Mouse (Mus musculus): ENCODE measurements at regions not wholly inside any gene's neighbourhood (a gene's known extent, or its start where the extent isn't known, plus 50 kb on each side); places are given as distances from the start of the nearest gene placed in this dataset.

GRCm38 (mm10) chr7:75360874-75361273, 51.8 kb upstream of the Sv2b start:
- peak; percentile 48 for DNase-seq (ENCODE audit: low read depth, low spot score)

DNA sequence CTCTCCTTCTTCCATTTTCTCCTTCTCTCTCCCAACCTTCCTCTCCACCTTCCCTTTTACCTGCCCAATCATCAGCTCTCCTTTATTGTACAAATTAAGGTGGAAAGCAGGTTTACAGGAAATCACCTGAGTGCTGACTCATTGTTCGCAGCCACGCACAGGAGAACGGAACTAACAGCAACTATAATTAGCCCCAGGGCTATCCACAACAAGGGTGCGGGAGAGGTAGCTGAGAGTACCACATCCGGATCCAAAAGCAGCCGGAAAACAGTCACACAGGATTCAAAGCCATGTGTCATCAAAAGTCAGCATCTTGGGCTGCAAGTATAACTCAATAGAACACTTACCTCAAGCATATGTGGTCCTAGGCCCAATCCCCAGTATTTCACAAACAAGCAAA, 53.5 kb upstream of the Sv2b start:
- DNase-seq (ENCODE audit: low read depth, low spot score) = no peak

DNA sequence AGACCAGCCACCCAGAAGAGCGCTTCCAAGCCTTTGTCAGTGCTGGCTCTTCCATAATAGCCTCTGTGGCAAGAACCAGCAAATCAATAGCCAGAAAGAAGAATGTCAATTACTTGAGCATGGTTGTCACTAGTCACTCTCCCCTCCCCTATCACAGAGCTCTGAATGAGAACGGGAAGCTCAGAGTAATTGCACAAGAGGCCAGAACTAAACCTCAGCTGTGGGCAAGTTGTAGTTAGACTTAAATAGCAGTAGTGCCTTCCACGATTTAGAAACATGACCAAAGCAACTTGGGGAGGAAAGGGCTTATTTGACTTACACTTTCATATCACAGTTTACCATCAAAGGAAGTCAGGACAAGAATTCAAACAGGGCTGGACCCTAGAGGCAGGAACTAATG, 56.4 kb upstream of the Sv2b start:
- DNase-seq (ENCODE audit: low read depth, low spot score) = no peak

GRCm38 (mm10) chr7:75366285-75366882, 57.3 kb upstream of the Sv2b start:
- peak; percentile 91 for DNase-seq (ENCODE audit: low read depth, low spot score)

GRCm38 (mm10) chr7:75368315-75368714, 59.3 kb upstream of the Sv2b start:
- DNase-seq (ENCODE audit: low read depth, low spot score) = no peak

DNA sequence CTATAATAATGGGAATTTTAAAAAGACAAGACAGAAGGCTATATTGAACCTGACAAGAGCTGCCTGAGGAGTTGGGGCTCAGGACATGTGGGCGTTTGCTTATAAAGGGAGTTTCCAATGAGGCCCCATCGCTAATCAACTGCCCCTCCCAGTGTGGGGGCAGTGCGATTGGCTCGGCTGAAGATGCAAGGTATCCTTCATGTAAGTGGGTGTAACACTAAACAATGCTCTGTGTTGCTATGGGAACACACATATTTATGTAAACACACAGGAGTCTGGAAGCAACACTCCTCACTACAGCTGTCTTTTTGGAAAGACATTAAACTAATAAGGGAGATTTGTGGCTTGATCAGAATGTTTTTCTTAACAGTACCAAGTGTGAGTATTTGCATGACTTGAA, 60.3 kb upstream of the Sv2b start:
- no peak for DNase-seq (ENCODE audit: low read depth, low spot score)

DNA sequence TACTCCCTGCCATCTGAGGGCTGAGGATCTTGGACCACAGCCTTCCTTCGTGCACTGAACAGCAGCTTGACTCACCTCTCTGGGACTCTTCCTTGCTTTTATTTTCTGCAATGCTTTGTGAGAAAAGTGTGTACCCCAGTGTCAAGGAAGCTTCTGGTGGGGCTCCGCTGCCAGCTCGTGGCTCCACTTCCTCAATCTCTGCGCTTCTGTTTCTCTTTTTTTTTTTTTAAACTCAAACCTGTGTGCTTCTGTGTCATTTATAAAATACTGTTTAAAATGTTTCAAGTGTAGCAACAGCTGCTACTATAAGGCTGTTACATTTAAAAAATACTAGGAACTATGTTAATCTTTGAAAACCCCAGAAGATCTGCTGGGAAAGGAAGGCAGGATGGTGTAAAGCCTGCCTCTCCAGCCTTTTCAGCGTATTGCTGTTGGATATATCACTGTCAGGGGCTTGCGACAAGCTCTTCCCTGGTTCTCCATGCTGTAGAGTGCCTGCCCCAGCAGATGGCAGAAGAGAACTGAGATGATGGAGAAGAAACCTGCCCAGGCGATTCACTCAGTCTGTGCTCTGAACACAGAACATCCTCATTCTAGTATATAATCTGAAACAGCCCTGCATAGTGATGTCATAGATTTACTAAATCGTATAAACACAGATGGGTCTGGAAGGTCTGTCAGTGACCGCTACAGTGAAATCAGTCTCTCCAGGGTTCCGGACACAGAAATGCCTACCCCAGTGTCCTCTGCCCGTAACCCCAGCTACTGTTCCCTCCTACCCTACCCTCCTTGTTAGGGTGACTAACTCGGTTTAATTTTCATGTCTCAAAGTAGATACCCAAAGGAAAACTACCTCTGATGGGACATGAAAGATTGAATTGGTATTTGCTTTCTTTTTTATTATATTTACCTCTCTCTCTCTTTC, 61.8 kb upstream of the Sv2b start:
- DNase-seq (ENCODE audit: low read depth, low spot score) = peak; percentile 94

DNA sequence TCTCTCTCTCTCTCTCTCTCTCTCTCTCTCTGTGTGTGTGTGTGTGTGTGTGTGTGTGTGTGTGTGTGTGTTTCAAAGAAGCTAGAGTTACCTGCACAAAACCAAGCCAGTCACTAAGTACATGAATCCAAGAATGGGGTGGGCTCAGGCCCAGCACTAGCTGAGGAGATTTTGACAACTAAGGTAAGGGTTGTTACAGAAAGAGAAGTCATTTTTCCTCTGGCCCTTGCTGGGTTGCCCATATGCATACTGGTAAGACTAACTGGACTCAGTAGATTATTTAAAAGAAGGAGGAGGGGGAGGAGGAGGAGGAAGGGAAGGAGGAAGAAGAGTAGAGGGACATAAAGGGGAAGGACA, 62.4 kb upstream of the Sv2b start:
- DNase-seq (ENCODE audit: low read depth, low spot score) = no peak

DNA sequence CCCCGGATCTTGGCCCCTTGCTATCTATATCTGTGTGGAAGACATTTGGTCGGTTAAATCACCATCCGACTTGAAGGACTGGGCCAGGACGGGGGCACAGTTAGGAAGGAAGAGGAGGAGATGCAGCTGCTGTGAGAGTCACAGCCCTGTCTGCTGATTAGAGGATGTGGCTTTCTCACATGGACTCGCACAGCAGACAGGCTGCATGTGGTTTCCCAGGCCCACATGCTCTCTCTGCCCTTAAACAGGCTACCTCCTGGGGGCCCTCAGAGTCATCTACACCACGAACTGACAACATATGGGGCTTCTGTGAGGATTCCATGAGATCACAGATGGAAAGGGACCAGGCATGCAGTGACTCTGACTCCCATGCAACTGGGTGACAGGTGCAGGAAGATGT, 62.9 kb upstream of the Sv2b start:
- DNase-seq (ENCODE audit: low read depth, low spot score) = peak; percentile 64

DNA sequence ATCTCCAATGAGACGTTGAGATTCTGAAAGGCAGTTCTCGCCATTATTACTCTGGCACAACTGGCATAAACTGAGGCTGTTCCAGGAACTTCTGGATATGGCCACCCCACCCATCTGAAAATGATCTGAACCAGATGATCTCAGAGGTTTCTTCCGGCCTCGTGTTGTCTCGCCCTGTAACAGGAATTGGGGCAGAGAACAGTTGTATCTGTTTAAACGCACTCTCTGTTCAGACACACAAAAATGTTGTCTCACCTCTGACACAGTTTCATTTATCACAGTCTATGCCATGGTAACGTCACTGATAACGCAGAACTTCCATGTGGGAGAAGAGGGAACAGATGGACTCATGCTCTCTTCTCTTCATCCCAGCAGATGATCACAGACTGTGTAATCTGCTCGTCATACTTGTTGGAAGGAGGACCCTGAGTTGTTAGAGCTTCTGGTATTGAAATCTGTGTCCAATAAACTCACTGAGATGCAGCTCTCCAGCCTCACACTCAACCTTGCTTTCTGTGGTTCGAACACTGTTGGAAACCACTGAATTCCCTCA, 63.9 kb upstream of the Sv2b start:
- peak; percentile 28 for DNase-seq (ENCODE audit: low read depth, low spot score)

DNA sequence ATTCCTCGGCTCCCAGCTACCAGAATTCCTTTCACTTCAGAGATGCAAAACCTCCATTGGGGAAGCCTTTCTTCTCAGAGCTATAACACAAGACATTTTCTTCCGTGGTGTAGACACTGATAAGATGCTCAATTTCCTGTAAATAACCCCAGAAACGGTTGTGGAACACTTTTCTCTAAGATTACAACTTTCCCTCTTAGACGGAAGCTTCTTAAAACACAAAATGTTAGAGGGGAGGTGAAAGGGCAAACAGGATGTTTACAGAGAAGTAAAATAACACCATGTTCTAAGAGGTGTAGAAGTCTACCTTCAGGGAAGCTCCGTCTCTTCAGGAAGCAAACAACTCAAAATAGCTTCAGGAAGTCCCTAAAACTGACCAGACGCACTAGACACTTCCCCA, 65.4 kb upstream of the Sv2b start:
- no peak for DNase-seq (ENCODE audit: low read depth, low spot score)

GRCm38 (mm10) chr7:75379595-75379994, 70.5 kb upstream of the Sv2b start:
- no peak for DNase-seq (ENCODE audit: low read depth, low spot score)

DNA sequence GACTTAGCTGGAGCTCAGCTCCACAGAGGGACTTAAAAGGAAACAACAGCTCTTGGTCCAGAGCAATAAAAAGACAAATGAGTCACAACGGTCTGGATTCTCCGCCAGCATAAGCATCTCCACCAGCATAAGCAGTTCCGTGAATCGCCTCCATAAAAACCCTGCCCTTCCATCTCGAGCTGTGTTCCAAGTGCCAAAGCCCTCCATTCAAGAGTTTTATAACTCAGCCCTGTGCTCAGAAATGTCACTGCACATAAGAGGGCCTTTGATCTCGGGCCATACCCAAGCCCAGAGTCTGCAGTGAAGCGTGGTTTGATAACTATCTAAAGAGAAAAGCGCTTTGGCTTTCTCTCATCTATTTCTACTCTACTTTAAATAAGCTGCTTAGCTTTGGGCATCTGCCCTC, 70.8 kb upstream of the Akap13 start:
- DNase-seq (ENCODE audit: low read depth, low spot score) = peak; percentile 70

- no peak for DNase-seq (ENCODE audit: low read depth, low spot score)
Measured at GRCm38 (mm10) chr7:75387033-75387432, 68.3 kb upstream of the Akap13 start.

DNA sequence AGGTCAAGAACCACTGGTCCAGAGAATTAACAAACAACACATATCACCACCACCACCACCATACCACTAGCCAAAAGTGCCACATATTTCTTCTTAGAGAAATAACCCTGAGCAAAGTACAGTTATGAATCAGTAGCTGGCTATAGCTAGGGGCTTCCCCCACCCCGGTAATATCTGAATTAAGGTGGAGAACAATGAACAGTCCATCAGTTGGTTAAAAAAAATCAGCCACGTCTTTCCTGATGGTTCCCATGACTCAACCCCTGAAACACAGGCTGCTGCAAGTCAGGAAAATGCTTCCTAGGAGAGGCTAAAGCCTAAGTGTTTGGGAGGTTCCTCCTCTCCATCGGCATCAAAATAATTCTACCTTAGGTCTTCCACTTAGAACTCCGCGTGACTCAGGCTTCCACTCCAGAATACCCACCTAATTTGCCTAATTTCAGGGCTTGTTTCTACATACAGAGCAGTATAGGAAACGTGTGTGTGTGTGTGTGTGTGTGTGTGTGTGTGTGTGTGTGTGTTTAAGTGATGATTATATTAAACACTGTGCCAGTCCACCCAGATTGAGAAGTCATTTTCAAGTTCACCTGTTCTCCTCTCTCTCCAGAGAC, 67.4 kb upstream of the Akap13 start:
- peak; percentile 36 for DNase-seq (ENCODE audit: low read depth, low spot score)

DNA sequence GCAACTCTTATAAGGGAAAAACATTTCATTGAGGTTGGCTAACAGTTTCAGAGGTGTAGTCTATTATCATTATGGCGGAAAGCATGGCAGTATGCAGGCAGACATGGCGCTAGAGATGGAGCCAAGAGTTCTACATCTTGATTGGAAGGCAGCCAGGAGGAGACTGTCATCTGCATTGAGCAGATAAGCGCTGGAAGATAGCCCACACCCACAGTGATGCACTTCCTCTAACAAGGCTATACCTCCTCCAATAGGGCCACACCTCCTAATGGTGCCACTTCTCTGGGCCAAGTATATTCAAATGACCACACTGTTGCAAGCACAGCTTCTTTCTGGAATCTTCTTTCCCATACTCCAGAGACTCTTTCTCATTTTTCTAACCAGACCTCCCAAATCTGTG, 65.2 kb upstream of the Akap13 start:
- DNase-seq (ENCODE audit: low read depth, low spot score) = no peak

DNA sequence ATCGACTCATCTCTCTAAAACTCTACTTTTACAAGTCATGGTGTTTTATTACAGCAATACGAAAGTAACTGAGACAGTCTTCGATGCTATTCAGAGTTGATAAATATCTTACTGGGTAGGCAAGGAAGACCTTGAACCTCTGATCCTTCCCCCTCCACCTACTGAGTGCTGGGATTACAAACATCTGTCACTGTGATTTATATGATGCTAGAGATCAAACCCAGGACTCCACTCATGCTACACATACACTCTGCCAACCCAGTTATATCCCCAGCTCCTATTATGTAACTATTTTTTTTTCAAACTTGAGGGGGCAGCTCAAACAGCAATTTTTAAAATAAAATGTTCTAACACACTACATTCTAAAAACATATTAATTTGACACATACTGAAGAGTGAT, 62.6 kb upstream of the Akap13 start:
- no peak for DNase-seq (ENCODE audit: low read depth, low spot score)

GRCm38 (mm10) chr7:75393466-75393865, 61.9 kb upstream of the Akap13 start:
- no peak for DNase-seq (ENCODE audit: low read depth, low spot score)

- no peak for DNase-seq (ENCODE audit: low read depth, low spot score)
Measured at GRCm38 (mm10) chr7:75394866-75395580, 60.3 kb upstream of the Akap13 start.

DNA sequence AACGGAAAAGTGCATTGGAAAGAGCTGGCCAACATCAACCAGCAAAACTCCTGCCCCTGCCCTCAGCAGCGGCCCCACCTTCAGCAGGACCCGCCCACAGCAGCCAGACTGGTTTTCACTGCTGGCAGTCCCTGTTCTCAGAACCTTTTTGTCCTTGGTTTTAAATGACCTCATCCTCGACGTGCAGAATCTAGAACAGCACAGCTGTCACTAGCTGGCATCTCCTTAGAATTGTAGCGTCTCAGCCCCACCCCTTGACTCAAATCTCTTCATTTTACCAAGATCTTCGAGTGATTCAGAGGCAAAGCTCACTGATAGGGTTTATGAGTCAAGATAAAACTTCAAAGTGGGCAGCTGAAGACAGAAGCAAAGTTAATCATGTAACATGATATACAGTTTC, 57.8 kb upstream of the Akap13 start:
- peak; percentile 54 for DNase-seq (ENCODE audit: low read depth, low spot score)

GRCm38 (mm10) chr7:75398480-75398879, 56.9 kb upstream of the Akap13 start:
- DNase-seq (ENCODE audit: low read depth, low spot score) = peak; percentile 74
